ENCODE assay signal across 26 mouse cellular contexts in the genomic region with DNA sequence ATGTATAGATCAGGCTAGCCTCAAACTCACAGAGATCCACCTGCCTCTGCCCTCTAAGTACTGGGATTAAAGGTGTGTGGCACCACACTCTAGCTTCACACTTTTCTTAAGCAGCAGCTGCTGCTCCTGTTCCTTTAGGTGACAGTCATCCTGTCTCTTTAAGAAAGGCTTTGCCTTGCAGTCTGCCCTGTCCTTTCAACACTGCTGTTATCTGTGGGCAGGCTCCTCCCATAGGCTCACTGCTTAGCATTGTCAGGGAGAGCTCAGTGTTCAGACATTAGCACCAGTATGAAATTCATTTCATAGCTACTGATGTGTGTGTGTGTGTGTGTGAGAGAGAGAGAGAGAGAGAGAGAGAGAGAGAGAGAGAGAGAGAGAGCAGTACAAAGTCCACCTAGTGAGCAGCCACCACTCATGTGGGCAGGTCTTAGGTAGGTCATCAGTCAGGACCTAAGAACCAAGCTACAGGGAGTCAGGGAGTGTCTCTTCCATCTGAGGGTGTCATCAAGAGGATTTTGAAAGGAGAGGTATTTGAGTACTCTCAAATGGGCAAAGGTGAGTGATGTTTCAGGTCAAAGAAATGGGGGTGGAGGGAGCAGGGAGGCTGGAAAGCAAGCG. TPM values are rescaled to one million over a fixed set of nuclear protein-coding genes. Genes with fewer than 3 reads are reported as not detected.
DNase-seq lines count a peak whose midpoint lies in the region; ATAC-seq and TF ChIP-seq lines count a peak whose summit lies in the region.
"Had no signal": no experiment of that assay in that cellular context is flagged by ENCODE, and none has a peak within 500 bp of the region (broad histone marks: within the 10 kb centered on the region; RNA-seq: fewer than 3 reads in every experiment).

No protein-coding gene starts in this region.

- no peak overlapping the region for H3K9ac ChIP-seq in heart, postnatal 0 days (replicated peaks; ENCODE audit: low read depth, low read length)
- no peak overlapping the region for H3K9ac ChIP-seq in heart, adult 2 months (ENCODE audit: low read depth, low read length)
- no peak overlapping the region for H3K9ac ChIP-seq in MEL (ENCODE audit: control insufficient read depth, low read depth, low read length, poor library complexity, severe bottlenecking)
- H3K9ac ChIP-seq in intestine, embryonic 14.5 days (ENCODE audit: low read length): no peak overlapping the region
- H3K9ac ChIP-seq in stomach, embryonic 16.5 days (ENCODE audit: low read length): no peak overlapping the region
- no peak overlapping the region for H3K9ac ChIP-seq in hindbrain, embryonic 11.5 days (ENCODE audit: low read depth, low read length)
- H3K9ac ChIP-seq: embryonic facial prominence, embryonic 13.5 days; forebrain, embryonic 13.5 days; heart, embryonic 13.5 days; liver, embryonic 14.5 days; neural tube, embryonic 15.5 days had no signal

- TF ChIP-seq CTCF in heart, postnatal 0 days (IDR thresholded peaks at IDR 0.05; ENCODE audit: low read depth): no peak
- TF ChIP-seq CTCF in heart, adult 2 months (IDR thresholded peaks at IDR 0.05): no peak
- TF ChIP-seq CTCF in MEL (IDR thresholded peaks at IDR 0.05 in 2 of 3, conservative IDR thresholded peaks at IDR 0.05 in 1 of 3; ENCODE audit: control insufficient read depth in 1 of 3, insufficient read depth in 1 of 3, low read depth in 2 of 3, low read length in 3 of 3, poor library complexity in 1 of 3, severe bottlenecking in 1 of 3): no peak

- peak; percentile 75 for DNase-seq in heart, postnatal 0 days (ENCODE audit: low spot score)
- no peak for DNase-seq in heart, adult 2 months
- peak; percentile 19 for DNase-seq in MEL (ENCODE audit: low read depth, low spot score)
- DNase-seq in intestine, embryonic 14.5 days (ENCODE audit: low spot score): no peak
- DNase-seq in neural tube, embryonic 10.5 days (ENCODE audit: extremely low spot score, low spot score): no peak
- DNase-seq in hindbrain, embryonic 11.5 days (ENCODE audit: low spot score): no peak
- DNase-seq: adrenal gland, postnatal 10 days; cerebellum, adult 2 months; cerebellum, postnatal 25 days; gastrocnemius, adult 2 months; kidney, adult 8-10 months; kidney, postnatal 10 days; lung, postnatal 4 days; right cerebral cortex, adult 18-20 months; right cerebral cortex, postnatal 4 days; thymus, postnatal 14 days had no signal

- H3K36me3 ChIP-seq in heart, postnatal 0 days (replicated peaks; ENCODE audit: control insufficient read depth, insufficient read depth, low read length): no peaks in the 10 kb centered on the region
- no peaks in the 10 kb centered on the region; the same call in 1 of the 2 replicates for H3K36me3 ChIP-seq in heart, adult 2 months (ENCODE audit: control insufficient read depth, insufficient read depth, low read length)
- no peaks in the 10 kb centered on the region for H3K36me3 ChIP-seq in MEL (ENCODE audit: control insufficient read depth in 1 of 2, insufficient read depth in 2 of 2, low read length in 2 of 2)
- no peaks in the 10 kb centered on the region for H3K36me3 ChIP-seq in intestine, embryonic 14.5 days (ENCODE audit: control insufficient read depth, insufficient read depth, low read length)
- H3K36me3 ChIP-seq in stomach, embryonic 16.5 days (ENCODE audit: control insufficient read depth, insufficient read depth, low read length): no peaks in the 10 kb centered on the region
- no peaks in the 10 kb centered on the region for H3K36me3 ChIP-seq in hindbrain, embryonic 11.5 days (ENCODE audit: control insufficient read depth, insufficient read depth, low read length)
- H3K36me3 ChIP-seq: embryonic facial prominence, embryonic 13.5 days; heart, embryonic 13.5 days; hindbrain, embryonic 10.5 days; neural tube, embryonic 15.5 days had no signal

- no peak for TF ChIP-seq RAD21 in MEL (IDR thresholded peaks at IDR 0.05; ENCODE audit: low read depth, low read length)

- H3K4me3 ChIP-seq in heart, postnatal 0 days (ENCODE audit: low read depth, low read length): no peak overlapping the region
- H3K4me3 ChIP-seq in heart, adult 2 months: no peak overlapping the region
- H3K4me3 ChIP-seq in MEL (ENCODE audit: control insufficient read depth in 1 of 2, insufficient read depth in 1 of 2, low read depth in 2 of 2, low read length in 2 of 2): no peak overlapping the region
- no peak overlapping the region for H3K4me3 ChIP-seq in intestine, embryonic 14.5 days (ENCODE audit: low read depth, low read length)
- H3K4me3 ChIP-seq in stomach, embryonic 16.5 days (replicated peaks; ENCODE audit: low read length): no peak overlapping the region
- H3K4me3 ChIP-seq in hindbrain, embryonic 11.5 days (ENCODE audit: low read depth, low read length): no peak overlapping the region
- H3K4me3 ChIP-seq: embryonic facial prominence, embryonic 13.5 days; erythroblast, embryonic 14.5 days; forebrain, embryonic 13.5 days; gastrocnemius, adult 2 months; heart, embryonic 13.5 days; hindbrain, embryonic 10.5 days; neural tube, embryonic 15.5 days had no signal

- ATAC-seq in heart, postnatal 0 days (ENCODE audit: insufficient read depth, low read depth): peak; percentile 84
- ATAC-seq in intestine, embryonic 14.5 days (replicated peaks; ENCODE audit: low FRiP score, low TSS enrichment, low read depth): 0 out of 2 replicates have a peak, but pooled peaks have one; percentile 60
- 0 out of 2 replicates have a peak, but pooled peaks have one; percentile 29 for ATAC-seq in stomach, embryonic 16.5 days (ENCODE audit: insufficient read depth, low FRiP score)
- no peak for ATAC-seq in hindbrain, embryonic 11.5 days (ENCODE audit: low FRiP score)
- ATAC-seq: activated CD4-positive, CD25-positive, alpha-beta regulatory T cell, adult 4 months; forebrain, embryonic 13.5 days; hindbrain, postnatal 0 days had no signal

- H3K4me1 ChIP-seq in heart, postnatal 0 days (ENCODE audit: control insufficient read depth, insufficient read depth): peaks cover 13% of the 10 kb centered on the region
- H3K4me1 ChIP-seq in heart, adult 2 months (ENCODE audit: control insufficient read depth, insufficient read depth, low read length): peaks cover 4% of the 10 kb centered on the region
- no peaks in the 10 kb centered on the region for H3K4me1 ChIP-seq in MEL (ENCODE audit: control insufficient read depth in 1 of 2, insufficient read depth in 2 of 2, low read length in 2 of 2)
- no peaks in the 10 kb centered on the region for H3K4me1 ChIP-seq in intestine, embryonic 14.5 days (replicated peaks; ENCODE audit: control insufficient read depth, insufficient read depth, low read length)
- H3K4me1 ChIP-seq in stomach, embryonic 16.5 days (ENCODE audit: control insufficient read depth, insufficient read depth, low read length): no peaks in the 10 kb centered on the region
- H3K4me1 ChIP-seq in hindbrain, embryonic 11.5 days (replicated peaks; ENCODE audit: control insufficient read depth, insufficient read depth, low read length): no peaks in the 10 kb centered on the region
- H3K4me1 ChIP-seq: embryonic facial prominence, embryonic 13.5 days; forebrain, embryonic 13.5 days; heart, embryonic 13.5 days; hindbrain, embryonic 10.5 days; neural tube, embryonic 15.5 days had no signal

- H3K79me2 ChIP-seq in heart, adult 2 months (replicated peaks; ENCODE audit: control insufficient read depth, insufficient read depth, low read length): 0 out of 2 replicates have a peak, but pooled peaks cover 1% of the 10 kb centered on the region
- no peaks in the 10 kb centered on the region for H3K79me2 ChIP-seq in MEL (ENCODE audit: control insufficient read depth, insufficient read depth, low read length, poor library complexity)

- no peak overlapping the region for H3K4me2 ChIP-seq in heart, postnatal 0 days (ENCODE audit: low read depth, low read length)
- H3K4me2 ChIP-seq in intestine, embryonic 14.5 days (ENCODE audit: low read length): no peak overlapping the region
- H3K4me2 ChIP-seq in stomach, embryonic 16.5 days (ENCODE audit: low read depth, low read length): no peak overlapping the region
- H3K4me2 ChIP-seq in hindbrain, embryonic 11.5 days (replicated peaks; ENCODE audit: low read depth, low read length): no peak overlapping the region
- H3K4me2 ChIP-seq: embryonic facial prominence, embryonic 13.5 days; forebrain, embryonic 13.5 days; heart, embryonic 13.5 days; neural tube, embryonic 15.5 days had no signal

- TF ChIP-seq EP300 in heart, postnatal 0 days (IDR thresholded peaks at IDR 0.05; ENCODE audit: low read depth): no peak
- TF ChIP-seq EP300 in heart, adult 2 months (IDR thresholded peaks at IDR 0.05; ENCODE audit: insufficient read depth, low read depth, low read length): no peak
- no peak for TF ChIP-seq EP300 in MEL (IDR thresholded peaks at IDR 0.05; ENCODE audit: low read depth in 1 of 2, low read length in 2 of 2)

- no peak overlapping the region for H3K27ac ChIP-seq in heart, postnatal 0 days (ENCODE audit: low read depth)
- H3K27ac ChIP-seq in heart, adult 2 months: no peak overlapping the region
- no peak overlapping the region for H3K27ac ChIP-seq in MEL (ENCODE audit: control insufficient read depth, low read depth, low read length)
- H3K27ac ChIP-seq in intestine, embryonic 14.5 days (ENCODE audit: low read depth): no peak overlapping the region
- no peak overlapping the region for H3K27ac ChIP-seq in stomach, embryonic 16.5 days (ENCODE audit: low read length)
- no peak overlapping the region for H3K27ac ChIP-seq in hindbrain, embryonic 11.5 days (ENCODE audit: low read depth, low read length)
- H3K27ac ChIP-seq: embryonic facial prominence, embryonic 13.5 days; forebrain, embryonic 13.5 days; heart, embryonic 13.5 days; hindbrain, embryonic 10.5 days; hindbrain, postnatal 0 days; liver, embryonic 14.5 days; neural tube, embryonic 15.5 days had no signal

- H3K27me3 ChIP-seq in heart, postnatal 0 days (ENCODE audit: control insufficient read depth, insufficient read depth, low read length): no peaks in the 10 kb centered on the region
- no peaks in the 10 kb centered on the region for H3K27me3 ChIP-seq in heart, adult 2 months (ENCODE audit: control insufficient read depth, insufficient read depth, low read length)
- no peaks in the 10 kb centered on the region for H3K27me3 ChIP-seq in MEL (ENCODE audit: control insufficient read depth in 1 of 2, insufficient read depth in 2 of 2, low read length in 2 of 2)
- H3K27me3 ChIP-seq in intestine, embryonic 14.5 days (replicated peaks; ENCODE audit: control insufficient read depth, insufficient read depth, low read length): no peaks in the 10 kb centered on the region
- H3K27me3 ChIP-seq in stomach, embryonic 16.5 days (ENCODE audit: control insufficient read depth, insufficient read depth, low read length): no peaks in the 10 kb centered on the region
- H3K27me3 ChIP-seq in hindbrain, embryonic 11.5 days (ENCODE audit: control insufficient read depth, insufficient read depth, low read length): no peaks in the 10 kb centered on the region
- H3K27me3 ChIP-seq: embryonic facial prominence, embryonic 13.5 days; forebrain, embryonic 13.5 days; heart, embryonic 13.5 days; neural tube, embryonic 15.5 days had no signal

- intact Hi-C loops in heart, adult 2 months (cut with DNase I): no loop called here

- peaks cover 6% of the 10 kb centered on the region; the same call in 1 of the 2 replicates for H3K9me3 ChIP-seq in heart, postnatal 0 days (replicated peaks; ENCODE audit: control insufficient read depth, low read length)
- H3K9me3 ChIP-seq in MEL (replicated peaks; ENCODE audit: insufficient read depth, low read length): no peaks in the 10 kb centered on the region
- H3K9me3 ChIP-seq in intestine, embryonic 14.5 days (ENCODE audit: control insufficient read depth, low read length): peaks cover 8% of the 10 kb centered on the region
- H3K9me3 ChIP-seq in stomach, embryonic 16.5 days (replicated peaks; ENCODE audit: control insufficient read depth, low read length): peaks cover 9% of the 10 kb centered on the region; the same call in 1 of the 2 replicates
- no peaks in the 10 kb centered on the region for H3K9me3 ChIP-seq in hindbrain, embryonic 11.5 days (ENCODE audit: control insufficient read depth, low read length)

- no peak for TF ChIP-seq POLR2A in heart, adult 2 months (IDR thresholded peaks at IDR 0.05; ENCODE audit: insufficient read depth, low read depth, low read length)
- no peak for TF ChIP-seq POLR2A in MEL (IDR thresholded peaks at IDR 0.05; ENCODE audit: control insufficient read depth in 1 of 2, insufficient read depth in 1 of 2, low read depth in 1 of 2, low read length in 2 of 2, poor library complexity in 1 of 2)

- 80% methylated on average over 1 of the region's 1 CpGs for WGBS in heart, postnatal 0 days
- 79% methylated on average over 1 of the region's 1 CpGs for WGBS in heart, adult 2 months
- 81% methylated on average over 1 of the region's 1 CpGs for WGBS in intestine, embryonic 14.5 days
- WGBS in stomach, embryonic 16.5 days: 75% methylated on average over 1 of the region's 1 CpGs
- WGBS in hindbrain, embryonic 11.5 days: 88% methylated on average over 1 of the region's 1 CpGs

RNA-seq across cellular contexts. Expression of gene Ppara, which starts 19.4 kb away (rescaled TPM):
- total RNA-seq in heart, postnatal 0 days (2014; rRNA removed; ENCODE audit: low replicate concordance): 11.6 and 18.5 TPM in 2 replicates
- 31.4 and 33.4 TPM in 2 replicates for polyA plus RNA-seq in heart, postnatal 0 days (2015; fragmentation: Nextera tagmentation; extraction: Ambion mirVana)
- 10 to 100 TPM; 53.1 to 60.7 TPM for total RNA-seq in heart, adult 2 months (2021)
- polyA plus RNA-seq in heart, adult 2 months (2012; rRNA removed): 12.9 and 25.4 TPM in 2 replicates
- total RNA-seq in MEL (2012; rRNA removed): 0.27 and 0.29 TPM in 2 replicates
- under 1 TPM in 1 of 2 experiments, not detected in 1; 0.78 TPM for polyA plus RNA-seq in MEL (2012; ENCODE audit: insufficient read depth in 1 of 2, insufficient read length in 2 of 2, low read depth in 1 of 2, low replicate concordance in 2 of 2, missing spikeins in 1 of 2)
- polyA plus RNA-seq in intestine, embryonic 14.5 days (2014; fragmentation: Nextera tagmentation; extraction: Ambion mirVana): 6.0 and 7.6 TPM in 2 replicates
- 8.7 and 12.2 TPM in 2 replicates for polyA plus RNA-seq in stomach, embryonic 16.5 days (2015; fragmentation: Nextera tagmentation; extraction: Ambion mirVana)
- 0.49 and 1.5 TPM in 2 replicates for polyA plus RNA-seq in hindbrain, embryonic 11.5 days (2014; fragmentation: Nextera tagmentation; extraction: Ambion mirVana)
- polyA plus RNA-seq: erythroblast, embryonic 14.5 days had no signal

RNA-seq across cellular contexts. Expression of gene Cdpf1, which starts 57.4 kb away (rescaled TPM):
- total RNA-seq in heart, postnatal 0 days (2014; rRNA removed; ENCODE audit: low replicate concordance): 31.0 and 96.8 TPM in 2 replicates
- polyA plus RNA-seq in heart, postnatal 0 days (2015; fragmentation: Nextera tagmentation; extraction: Ambion mirVana): 45.9 and 49.9 TPM in 2 replicates
- 10 to 100 TPM; 31.6 to 37.3 TPM for total RNA-seq in heart, adult 2 months (2021)
- 36.4 and 42.6 TPM in 2 replicates for polyA plus RNA-seq in heart, adult 2 months (2012; rRNA removed)
- 30.5 and 34.4 TPM in 2 replicates for total RNA-seq in MEL (2012; rRNA removed)
- polyA plus RNA-seq in MEL (2012; ENCODE audit: insufficient read depth in 1 of 2, insufficient read length in 2 of 2, low read depth in 1 of 2, low replicate concordance in 2 of 2, missing spikeins in 1 of 2): 10 to 100 TPM in 1 of 2 experiments, not detected in 1; 44.0 TPM
- polyA plus RNA-seq in intestine, embryonic 14.5 days (2014; fragmentation: Nextera tagmentation; extraction: Ambion mirVana): 38.5 and 38.7 TPM in 2 replicates
- polyA plus RNA-seq in stomach, embryonic 16.5 days (2015; fragmentation: Nextera tagmentation; extraction: Ambion mirVana): 36.7 and 39.9 TPM in 2 replicates
- 20.2 and 22.0 TPM in 2 replicates for polyA plus RNA-seq in hindbrain, embryonic 11.5 days (2014; fragmentation: Nextera tagmentation; extraction: Ambion mirVana)

Comparison
In these comparisons a context has a peak if more than half of its experiments do, and no peak if none do; other contexts are left out.
1. DNase-seq: peak in heart, postnatal 0 days (single experiment) and MEL (single experiment); none in heart, adult 2 months (0 of 2), intestine, embryonic 14.5 days (single experiment), neural tube, embryonic 10.5 days (single experiment) and hindbrain, embryonic 11.5 days (single experiment).